Mouse (Mus musculus): ENCODE data around the gene Nr1i2.

DNA sequence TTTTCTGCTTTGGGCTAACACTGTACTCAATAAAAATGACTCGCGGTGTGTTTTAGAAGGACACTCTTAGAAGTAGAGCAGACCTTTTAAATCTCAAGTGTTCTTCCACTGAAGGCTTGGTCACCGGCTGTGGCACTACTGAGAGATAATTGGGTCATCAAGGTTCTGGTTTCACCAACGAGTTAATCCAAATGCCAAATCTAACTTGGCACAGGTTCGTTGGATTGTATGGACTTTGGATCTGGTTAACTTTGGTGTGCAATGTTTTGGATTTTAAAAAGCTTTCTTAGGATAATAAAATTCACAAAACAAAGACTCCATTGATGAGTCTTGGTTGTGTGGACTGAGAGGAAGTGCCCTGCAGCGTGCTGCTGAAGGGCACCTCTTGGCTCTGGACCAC is 3.8 kb upstream of the Nr1i2 start:
- TF ChIP-seq CTCF (conservative IDR thresholded peaks at IDR 0.05; ENCODE audit: insufficient read depth, insufficient read length, low read depth, low read length) (no peak), POLR2A (IDR thresholded peaks at IDR 0.05; ENCODE audit: low read depth, low read length) (no peak)
